Mouse (Mus musculus) WW6 (cell line): ENCODE measurements at regions not wholly inside any gene's neighbourhood (a gene's known extent, or its start where the extent isn't known, plus 50 kb on each side); places are given as distances from the start of the nearest gene placed in this dataset.
"Not testable (repeated sequence)": the region's sequence is repeated elsewhere in the genome, so short reads cannot be mapped to it uniquely, and the experiment has no call there.

ENCODE experiments used
- DNase-seq: peaks from one replicate; pipeline ENCODE4 v3.0.0-alpha.2; 2013; ENCODE audit warnings: low read depth, low spot score

- DNase-seq: no peak
Measured at GRCm38 (mm10) chr13:69129056-69129620, 129.8 kb upstream of the Adcy2 start.

- no peak for DNase-seq
Measured at GRCm38 (mm10) chr13:69127522-69127921, 128.2 kb upstream of the Adcy2 start.

GRCm38 (mm10) chr13:69118743-69119142 lies 119.4 kb upstream of the Adcy2 start:
- DNase-seq: not testable (repeated sequence)

DNA sequence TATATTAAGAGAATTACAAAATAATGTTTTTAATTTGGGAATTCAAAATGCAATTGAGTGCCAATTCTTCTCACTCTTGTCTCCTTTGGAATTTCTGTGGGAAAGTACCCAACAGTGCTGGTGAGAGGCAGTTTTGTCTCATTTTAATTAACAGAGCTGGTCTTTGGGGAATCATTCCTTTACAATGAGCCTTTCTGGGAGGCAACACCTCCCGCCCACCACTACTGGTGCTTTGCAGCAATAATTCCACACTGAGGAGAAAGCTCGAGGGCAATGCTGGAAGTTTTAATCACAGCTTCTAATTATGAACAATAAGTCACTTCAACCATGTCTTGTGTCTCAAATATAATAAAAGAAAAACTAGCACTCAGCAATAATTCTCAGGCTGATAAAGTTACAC lies 109.8 kb upstream of the Adcy2 start:
- DNase-seq: no peak

GRCm38 (mm10) chr13:69086613-69087012 lies 87.3 kb upstream of the Adcy2 start:
- peak; percentile 3 for DNase-seq

DNA sequence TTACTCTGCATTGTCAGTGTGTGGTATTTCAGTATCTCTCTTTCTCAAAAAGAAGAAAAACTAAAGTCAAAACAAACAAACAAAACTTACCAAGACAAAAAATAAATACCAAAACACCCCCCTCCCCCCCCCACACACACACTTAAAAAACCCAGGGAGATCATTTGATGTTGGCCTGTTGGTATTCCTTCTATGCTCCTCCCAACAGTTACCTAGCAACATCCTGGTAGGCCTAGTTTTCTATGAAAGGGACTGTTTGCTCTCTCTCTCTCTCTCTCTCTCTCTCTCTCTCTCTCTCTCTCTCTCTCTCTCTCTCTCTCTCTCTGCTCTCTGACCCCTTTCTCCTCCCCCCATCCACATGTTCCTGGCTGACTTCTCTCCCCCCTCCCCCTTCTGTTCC lies 71.0 kb upstream of the Adcy2 start:
- DNase-seq: no peak

- DNase-seq: no peak
Measured at GRCm38 (mm10) chr13:69069817-69070216, 70.5 kb upstream of the Adcy2 start.

DNA sequence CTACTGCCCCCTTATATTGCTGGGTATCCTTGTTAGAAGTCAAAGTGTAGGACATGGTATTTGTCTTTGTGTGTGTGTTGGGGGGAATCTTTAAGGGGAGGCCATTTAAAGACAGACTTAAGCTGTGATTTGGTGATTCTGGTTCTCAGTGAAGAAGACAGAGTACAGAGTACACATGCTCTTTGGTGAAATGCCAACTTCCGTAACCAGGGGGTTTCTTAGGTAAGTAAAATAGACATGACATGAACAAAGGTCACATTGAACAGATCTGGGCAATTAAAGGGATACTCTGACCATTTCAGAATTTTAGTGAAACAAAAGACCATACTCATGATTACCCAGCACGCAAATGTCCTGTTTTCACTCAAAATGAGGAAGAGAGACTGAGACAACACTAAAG lies 67.3 kb upstream of the Adcy2 start:
- no peak for DNase-seq

- no peak for DNase-seq
Measured at GRCm38 (mm10) chr13:69065285-69065684, 65.9 kb upstream of the Adcy2 start.

DNA sequence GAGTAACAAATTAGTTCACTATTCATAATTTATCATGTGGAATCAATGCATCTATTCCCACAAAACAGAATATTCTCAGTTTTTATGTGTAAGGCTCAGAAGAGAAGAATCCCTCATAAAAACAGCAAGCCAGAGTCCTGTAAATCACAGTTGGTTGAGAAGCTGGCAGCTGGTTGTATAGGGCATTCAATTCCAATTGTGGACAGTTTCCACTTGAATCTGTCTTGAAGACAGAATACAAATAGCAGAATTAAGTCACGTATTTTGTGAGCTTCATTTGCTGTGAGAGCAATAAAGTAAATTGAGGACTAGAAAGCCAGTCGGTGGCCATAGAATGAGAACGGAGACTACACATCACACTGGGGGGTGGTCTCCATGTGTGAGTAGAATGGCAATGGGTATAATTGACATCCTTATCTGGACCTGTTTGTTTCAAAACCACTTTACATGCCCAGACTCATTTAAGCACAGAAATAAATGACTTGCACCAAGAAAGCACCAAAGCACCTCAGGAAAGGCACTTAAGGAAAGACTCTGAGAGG lies 63.4 kb upstream of the Adcy2 start:
- DNase-seq: no peak

DNA sequence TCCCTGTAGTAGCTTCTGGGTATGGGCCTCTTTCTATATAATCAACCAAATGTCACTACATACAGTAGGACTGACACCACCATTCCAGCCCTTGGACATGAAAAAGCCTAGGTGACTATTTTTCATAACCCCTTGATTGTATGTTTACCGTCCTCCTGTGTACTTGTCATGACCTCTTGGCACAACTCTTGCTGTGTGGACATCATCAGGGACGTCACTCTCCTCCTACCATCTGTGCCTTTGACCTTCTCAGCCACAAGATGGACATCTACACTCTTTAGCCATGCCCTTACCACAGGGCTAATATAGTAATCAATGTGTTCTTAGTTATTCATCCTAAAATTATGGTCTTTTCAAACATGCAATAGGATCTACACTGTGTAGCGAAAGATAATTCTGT lies 62.1 kb upstream of the Adcy2 start:
- no peak for DNase-seq
